Mouse (Mus musculus) embryonic fibroblast, embryonic 13.5 days (primary cell): ENCODE results near the gene Mcrip2. TPM values are rescaled to one million over a fixed set of nuclear protein-coding genes. Genes with fewer than 3 reads are reported as not detected.

Experiments used
- H3K27ac ChIP-seq: 2 replicates; pipeline ENCODE4 v1.5.1; 2012; ENCODE audit warnings: low read length, control low read depth, inconsistent platforms; ENCODE audit not compliant: insufficient read depth
- H3K4me1 ChIP-seq: 2 replicates; pipeline ENCODE4 v1.6.1; 2011; ENCODE audit warnings: low read length; ENCODE audit not compliant: control insufficient read depth, insufficient read depth
- H3K4me3 ChIP-seq: 2 replicates; pipeline ENCODE4 v1.5.1; 2011; ENCODE audit warnings: mild to moderate bottlenecking, control low read depth, low read length; ENCODE audit not compliant: insufficient read depth
- CTCF ChIP-seq: IDR thresholded peaks from 2 replicates; pipeline ENCODE4 v1.5.1; 2011; ENCODE audit warnings: mild to moderate bottlenecking, control low read depth, low read length, moderate library complexity, borderline replicate concordance; ENCODE audit not compliant: insufficient read depth
- POLR2A ChIP-seq: IDR thresholded peaks from 2 replicates; pipeline ENCODE4 v1.6.1; 2011; ENCODE audit warnings: low read depth, mild to moderate bottlenecking, control low read depth, low read length, moderate library complexity
- polyA plus RNA-seq: library from polyadenylated mRNA; stranded (reverse); fragments of >200 nt; gene quantifications from 2 replicates; pipeline ENCODE4 v1.2.4, GENCODE M21; 2011; ENCODE audit warnings: low read depth; ENCODE audit not compliant: missing spikeins, insufficient read length

The Mcrip2 gene
- polyA plus RNA-seq, 1 experiment, result 7.1 TPM

DNA sequence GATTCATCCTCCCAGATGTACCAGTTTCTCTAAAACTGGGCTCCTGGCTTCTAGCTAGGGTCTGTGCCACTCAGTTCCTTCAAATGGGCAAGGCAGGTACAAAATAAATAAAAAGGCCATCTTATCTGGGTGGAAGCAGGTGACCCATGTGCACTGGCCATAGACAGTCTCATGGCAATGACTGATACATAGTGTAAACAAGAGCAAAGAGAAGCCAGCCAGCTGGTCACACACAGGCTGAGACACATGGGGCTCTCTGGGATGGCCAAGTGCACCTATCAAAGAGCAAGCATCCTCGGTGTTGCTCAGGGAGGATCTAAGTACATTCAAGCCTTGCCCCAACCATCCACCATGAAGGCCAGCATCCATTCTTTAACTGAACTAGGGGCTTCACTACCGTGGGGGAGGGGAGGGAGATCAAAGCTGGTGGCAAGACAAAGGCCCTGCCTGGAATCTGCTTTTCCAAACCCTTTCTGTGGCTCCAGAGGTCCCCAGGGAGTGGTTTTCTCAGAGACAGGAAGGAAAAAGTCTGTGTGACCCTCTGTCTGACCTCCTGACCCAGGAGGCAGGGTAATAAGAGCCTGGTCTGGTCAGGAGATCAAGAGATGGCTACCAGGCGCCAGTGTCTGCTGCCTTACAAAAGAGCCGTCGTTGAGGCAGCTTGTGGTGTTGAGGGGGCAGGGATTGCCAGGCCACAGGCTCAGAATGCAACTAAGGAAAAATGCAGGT is 12.5 kb upstream of the Mcrip2 start:
- Histone ChIP-seq H3K27ac (no peak overlapping the region), H3K4me1 (no peaks in the 10 kb centered on the region), H3K4me3 (no peak overlapping the region)
- no peak for TF ChIP-seq CTCF
- no peak for TF ChIP-seq POLR2A

DNA sequence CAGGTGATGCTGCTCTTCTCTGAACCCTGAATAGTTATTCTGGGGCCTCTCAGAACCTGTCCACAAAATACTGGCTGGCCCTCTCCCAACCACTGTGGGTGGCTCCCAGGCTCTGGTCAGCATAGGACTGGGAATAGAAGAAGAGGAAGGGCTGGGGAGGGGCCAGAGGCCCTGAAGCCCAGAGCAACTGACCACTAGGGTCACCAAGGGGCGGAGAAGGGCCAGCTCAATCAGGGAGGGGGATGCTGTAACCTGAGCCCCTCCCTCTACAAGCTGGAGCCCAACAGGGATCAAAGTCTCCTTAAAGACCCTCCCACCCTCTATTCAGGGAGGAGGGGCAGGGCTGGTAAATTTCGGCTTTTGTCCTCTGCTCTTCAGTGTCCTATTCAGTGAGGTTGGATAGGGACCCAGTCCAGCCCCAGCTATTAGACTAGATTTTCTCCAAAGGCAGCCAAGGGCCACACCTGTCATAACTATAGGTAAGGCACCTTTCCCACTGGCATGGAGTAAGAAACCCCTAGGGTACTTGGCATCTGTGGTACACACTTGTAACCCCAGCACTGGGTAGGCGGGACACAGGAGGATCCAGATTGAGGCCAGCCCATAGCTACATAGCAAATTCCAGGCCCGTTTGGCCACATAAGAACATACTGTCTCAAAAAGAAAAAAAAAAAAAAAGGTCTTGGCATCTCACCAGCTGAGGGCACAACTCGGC is 11.8 kb upstream of the Mcrip2 start, which contains the start of gene Wfikkn1:
TSS of gene Wfikkn1 (minus strand) at position 663 of the 715 bp plus-strand sequence.
- H3K4me3 ChIP-seq, result no peak within 1 kb of the TSS
- no peaks in the 10 kb centered on the region for H3K4me1 ChIP-seq
- H3K27ac ChIP-seq, result no peak within 1 kb of the TSS
- TF ChIP-seq CTCF (no peak), POLR2A (no peak)

DNA sequence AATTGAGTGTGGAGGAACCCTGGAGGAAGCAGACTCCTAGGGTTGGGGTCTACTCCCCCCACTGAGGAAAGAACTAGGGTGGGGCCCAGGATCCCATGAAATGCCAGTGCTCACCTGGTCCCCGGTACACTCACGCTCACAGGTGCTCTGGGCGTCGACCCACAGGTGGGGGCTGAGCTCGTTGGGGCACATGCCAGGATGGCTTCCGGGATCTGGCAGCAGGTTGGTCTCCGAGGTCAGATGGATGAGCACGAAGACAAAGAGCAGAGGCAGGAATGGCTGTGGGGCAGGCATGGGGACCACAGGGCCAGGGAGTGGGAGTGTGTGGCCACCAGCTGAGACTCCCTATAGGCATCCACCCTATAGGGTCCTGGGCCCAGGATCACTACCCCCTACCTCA is 11.2 kb upstream of the Mcrip2 start:
- H3K4me3 ChIP-seq, result no peak overlapping the region
- H3K27ac ChIP-seq, result no peak overlapping the region

DNA sequence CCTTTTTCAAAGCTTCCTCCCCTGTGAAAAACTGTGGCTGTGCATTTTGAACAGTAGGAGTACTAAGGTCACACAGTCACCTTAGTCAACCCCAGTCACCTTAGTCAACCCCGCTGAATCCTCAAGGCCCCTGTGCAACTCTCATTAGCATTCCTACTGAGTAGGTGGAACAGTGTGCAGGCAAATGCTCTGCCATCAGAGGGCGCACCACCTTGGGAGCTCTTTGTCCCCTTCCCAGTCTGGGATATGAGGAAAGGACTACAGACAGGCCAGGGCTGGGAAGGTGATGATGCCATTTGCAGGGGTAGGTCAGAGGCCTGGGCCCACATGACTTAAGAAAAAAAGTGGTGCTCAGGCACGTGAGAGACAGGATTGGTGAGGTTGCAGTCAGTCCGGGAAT is 10.7 kb upstream of the Mcrip2 start:
- Histone ChIP-seq H3K4me3 (no peak overlapping the region), H3K4me1 (no peaks in the 10 kb centered on the region), H3K27ac (no peak overlapping the region)
- TF ChIP-seq POLR2A (no peak), CTCF (peak; percentile 40; the same call in 1 of the 2 replicates)

More for the DNA sequence above, 11.2 kb upstream of the Mcrip2 start:
- TF ChIP-seq POLR2A (no peak), CTCF (no peak)
- no peaks in the 10 kb centered on the region for H3K4me1 ChIP-seq

DNA sequence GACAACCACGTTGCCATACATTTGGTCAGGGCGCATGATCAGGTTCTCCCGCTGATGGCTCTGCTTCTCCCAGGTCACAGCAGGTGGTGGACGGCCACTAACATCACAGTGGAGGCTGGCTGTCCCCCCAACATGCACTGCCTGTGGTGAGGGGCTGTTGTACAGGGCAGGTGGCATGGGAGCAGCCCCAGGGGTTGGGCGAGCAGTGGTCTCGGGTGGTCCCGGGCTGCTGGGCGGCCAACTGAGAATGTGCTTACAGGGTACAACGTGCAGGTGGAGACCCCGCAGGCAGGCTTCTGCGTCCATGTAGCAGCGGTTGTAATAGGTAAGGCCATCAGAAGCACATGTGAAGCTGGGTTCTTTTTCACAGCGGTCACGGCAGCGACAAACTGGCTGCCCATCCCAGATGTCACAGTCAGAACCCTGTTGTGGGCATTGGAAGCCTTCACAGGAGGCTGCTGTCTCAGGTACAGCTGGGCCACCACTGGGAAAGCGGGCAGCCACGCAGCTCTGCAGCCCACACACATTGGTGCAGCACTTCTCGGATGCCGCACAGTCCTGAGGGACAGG is 10.1 kb upstream of the Mcrip2 start:
- Histone ChIP-seq H3K4me1 (0 out of 2 replicates have a peak, but pooled peaks cover 3% of the 10 kb centered on the region), H3K4me3 (no peak overlapping the region), H3K27ac (no peak overlapping the region)
- no peak for TF ChIP-seq POLR2A

DNA sequence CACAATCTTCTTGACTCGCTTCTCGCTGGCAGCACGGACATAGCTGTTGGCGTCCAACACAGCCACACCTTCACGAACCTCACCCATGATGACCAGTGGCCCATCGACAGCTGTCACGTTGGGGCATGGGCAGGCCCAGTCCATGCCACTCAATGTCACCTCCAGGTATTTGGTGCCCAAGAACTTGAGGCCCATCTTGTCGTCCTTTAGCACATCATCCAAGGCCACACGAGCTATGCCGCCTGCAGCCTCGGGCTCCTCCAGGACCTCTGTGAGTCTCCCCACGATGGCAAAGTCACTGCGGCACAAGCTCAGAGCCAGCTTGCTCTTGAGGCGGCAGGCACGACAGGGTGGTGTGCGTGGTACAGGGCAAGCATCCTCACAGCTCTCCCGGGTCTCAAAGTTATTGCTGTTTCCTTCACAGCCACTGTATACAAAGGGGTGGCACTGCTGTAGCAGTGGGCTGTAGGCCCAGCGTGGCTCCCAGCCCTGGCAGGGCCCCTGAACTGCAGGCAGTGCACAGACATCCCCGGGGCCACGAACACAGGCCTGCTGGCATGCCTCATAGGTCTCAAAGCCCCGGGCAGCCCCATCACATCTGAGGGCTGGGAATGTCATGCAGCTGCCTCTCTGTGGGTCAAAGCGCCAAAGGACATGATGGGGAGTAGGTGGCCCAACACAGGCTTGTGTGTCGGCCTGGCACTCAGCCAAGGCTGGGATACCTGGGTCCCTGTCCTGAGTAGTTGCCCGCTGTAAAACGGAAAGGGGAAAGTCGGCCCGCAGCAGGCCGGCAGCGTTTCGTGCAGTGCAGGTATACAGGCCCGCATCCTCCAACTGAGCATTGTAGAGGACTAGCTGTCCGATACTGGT is 9.4 kb upstream of the Mcrip2 start:
- TF ChIP-seq POLR2A (no peak), CTCF (no peak)
- Histone ChIP-seq H3K4me3 (no peak overlapping the region), H3K27ac (no peak overlapping the region), H3K4me1 (0 out of 2 replicates have a peak, but pooled peaks cover 3% of the 10 kb centered on the region)

DNA sequence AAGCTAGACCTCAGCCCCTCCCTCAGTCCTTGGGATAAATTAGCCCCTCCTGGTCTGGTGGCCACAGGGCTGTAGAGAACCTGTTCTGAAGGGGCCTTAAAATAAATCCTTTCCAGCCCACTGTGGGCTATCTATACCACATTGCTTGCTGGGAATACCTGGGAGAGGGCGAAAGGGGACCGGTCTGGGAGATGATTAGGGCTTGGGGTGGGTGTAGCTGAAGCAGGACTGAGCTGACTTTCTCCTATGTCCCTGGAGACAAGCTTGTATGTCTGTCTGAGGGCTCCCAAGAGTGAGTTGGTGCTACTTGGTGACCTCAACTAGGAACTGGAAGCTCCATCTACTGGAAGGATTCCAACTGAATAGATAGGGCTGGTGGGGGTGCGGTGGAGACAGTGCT is 8.5 kb upstream of the Mcrip2 start:
- TF ChIP-seq CTCF, result no peak
- TF ChIP-seq POLR2A, result no peak
- Histone ChIP-seq H3K27ac (no peak overlapping the region), H3K4me1 (0 out of 2 replicates have a peak, but pooled peaks cover 3% of the 10 kb centered on the region), H3K4me3 (no peak overlapping the region)

DNA sequence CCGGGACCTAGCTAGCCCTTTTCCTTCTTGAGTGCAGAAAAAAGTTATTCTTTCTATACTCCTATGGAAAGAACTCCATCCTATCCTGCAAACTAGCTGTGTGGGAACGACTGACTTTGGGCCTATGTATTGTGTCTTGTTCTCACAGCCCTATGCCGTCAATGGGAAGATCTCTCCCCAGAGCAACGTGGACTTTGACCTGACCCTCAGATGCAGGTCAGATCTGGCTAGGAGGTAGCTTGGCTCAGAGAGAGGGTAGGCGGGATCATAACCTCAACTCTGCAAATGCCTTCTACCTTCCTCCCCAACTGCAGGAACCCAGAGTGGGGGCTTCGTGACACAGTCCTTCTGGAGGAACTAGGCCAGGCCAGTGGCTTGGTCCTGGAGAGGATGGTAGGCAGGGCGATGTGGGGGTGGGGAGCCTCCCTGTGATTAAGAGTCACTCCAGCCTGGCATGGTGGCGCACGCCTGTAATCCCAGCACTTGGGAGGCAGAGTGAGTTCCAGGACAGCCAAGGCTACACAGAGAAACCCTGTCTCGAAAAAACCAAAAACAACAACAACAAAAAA is 7.9 kb upstream of the Mcrip2 start:
- TF ChIP-seq POLR2A (no peak), CTCF (no peak)
- Histone ChIP-seq H3K4me3 (peak overlapping the region; percentile 60), H3K27ac (no peak overlapping the region), H3K4me1 (0 out of 2 replicates have a peak, but pooled peaks cover 3% of the 10 kb centered on the region)
